Mouse (Mus musculus) midbrain, embryonic 15.5 days (tissue): Measurements from ENCODE around the gene Gm7233. TPM values are rescaled to one million over a fixed set of nuclear protein-coding genes. Genes with fewer than 3 reads are reported as not detected.
"Not testable (repeated sequence)": the region's sequence is repeated elsewhere in the genome, so short reads cannot be mapped to it uniquely, and the experiment has no call there.

Experiments used
- ATAC-seq: fragments of 200-750 bp; cut with Nextera tagmentation; replicated peaks from 2 replicates; pipeline ENCODE4 v1.8.0; 2017; ENCODE audit warnings: moderate TSS enrichment
- H3K27ac ChIP-seq: fragments of 300-500 bp; sonication (generic); 2 replicates; pipeline ENCODE4 v1.5.1; 2015; ENCODE audit warnings: mild to moderate bottlenecking, inconsistent platforms
- H3K27me3 ChIP-seq: fragments of 300-500 bp; sonication (generic); replicated peaks from 2 replicates; pipeline ENCODE4 v1.6.1; 2015; ENCODE audit warnings: inconsistent platforms
- H3K36me3 ChIP-seq: fragments of 300-500 bp; sonication (generic); replicated peaks from 2 replicates; pipeline ENCODE4 v1.6.1; 2015; ENCODE audit warnings: inconsistent platforms
- H3K4me1 ChIP-seq: fragments of 300-500 bp; sonication (generic); 2 replicates; pipeline ENCODE4 v1.6.1; 2015; ENCODE audit warnings: inconsistent platforms
- H3K4me2 ChIP-seq: fragments of 300-500 bp; sonication (generic); 2 replicates; pipeline ENCODE4 v1.6.1; 2015; ENCODE audit warnings: inconsistent platforms, mild to moderate bottlenecking, moderate library complexity
- H3K4me3 ChIP-seq: fragments of 300-500 bp; sonication (generic); 2 replicates; pipeline ENCODE4 v1.5.1; 2015; ENCODE audit warnings: mild to moderate bottlenecking, inconsistent platforms
- H3K9ac ChIP-seq: fragments of 300-500 bp; sonication (generic); 2 replicates; pipeline ENCODE4 v1.6.1; 2015; ENCODE audit warnings: mild to moderate bottlenecking, inconsistent platforms
- H3K9me3 ChIP-seq: fragments of 300-500 bp; sonication (generic); 2 replicates; pipeline ENCODE4 v1.6.1; 2016; ENCODE audit warnings: inconsistent platforms
- WGBS: fragments of 180-500 bp; shearing (Covaris S2); methylation state at CpG from one replicate; pipeline ENCODE4 v1.1.7; 2015; ENCODE audit warnings: mixed read lengths; 5-methylcytosine and 5-hydroxymethylcytosine counted together
- polyA plus RNA-seq: library from polyadenylated mRNA; unstranded; fragments of >200 nt; fragmentation: Nextera tagmentation; extraction: Ambion mirVana; gene quantifications from 2 replicates; pipeline ENCODE4 v1.2.1, GENCODE M21; 2015

The Gm7233 gene
- not detected in 2 replicates for polyA plus RNA-seq

DNA sequence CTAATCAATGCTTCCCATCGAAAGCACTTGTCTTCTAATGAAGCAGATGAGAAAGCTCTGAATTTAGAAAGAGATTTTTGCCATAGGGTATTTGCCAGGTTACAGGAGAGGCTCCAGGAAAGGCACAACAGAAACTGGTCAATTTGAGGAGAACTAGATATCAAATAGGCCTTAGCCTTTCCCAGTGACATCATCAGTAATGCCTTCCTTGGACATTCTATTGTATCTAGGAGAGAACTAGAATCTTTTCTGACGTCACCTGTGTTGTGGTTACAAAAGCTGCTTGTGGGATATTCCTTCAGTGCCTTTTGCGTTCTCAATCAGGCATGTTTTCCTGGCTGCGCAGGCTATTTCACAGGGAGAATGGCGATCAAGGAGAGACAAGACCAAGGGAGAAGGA lies at the start of gene Gm7233:
Gm7233 (plus strand) TSS at position 301 of the 400 bp plus-strand sequence.
- not testable (repeated sequence) for H3K4me1 ChIP-seq, H3K9ac ChIP-seq, H3K4me2 ChIP-seq, ATAC-seq, H3K9me3 ChIP-seq, H3K27me3 ChIP-seq, H3K27ac ChIP-seq, H3K4me3 ChIP-seq, H3K36me3 ChIP-seq
- 77% methylated on average over 5 of the region's 5 CpGs for WGBS

GRCm38 (mm10) chr14:43167189-43167588 lies 12.5 kb upstream of the Gm7233 start:
- not testable (repeated sequence) for H3K4me3 ChIP-seq, H3K4me1 ChIP-seq, H3K9me3 ChIP-seq, H3K27me3 ChIP-seq, H3K27ac ChIP-seq, H3K9ac ChIP-seq, ATAC-seq, H3K36me3 ChIP-seq, H3K4me2 ChIP-seq
- WGBS, result 76% methylated on average over 4 of the region's 4 CpGs

- ATAC-seq, H3K4me3 ChIP-seq, H3K4me2 ChIP-seq, H3K27me3 ChIP-seq, H3K4me1 ChIP-seq, H3K9me3 ChIP-seq, H3K36me3 ChIP-seq, H3K9ac ChIP-seq, H3K27ac ChIP-seq: not testable (repeated sequence)
- WGBS, result no CpG with 5 or more reads among the region's 10 CpGs
These were observed 11.7 kb upstream of the Gm7233 start for GRCm38 (mm10) chr14:43167942-43168341.

DNA sequence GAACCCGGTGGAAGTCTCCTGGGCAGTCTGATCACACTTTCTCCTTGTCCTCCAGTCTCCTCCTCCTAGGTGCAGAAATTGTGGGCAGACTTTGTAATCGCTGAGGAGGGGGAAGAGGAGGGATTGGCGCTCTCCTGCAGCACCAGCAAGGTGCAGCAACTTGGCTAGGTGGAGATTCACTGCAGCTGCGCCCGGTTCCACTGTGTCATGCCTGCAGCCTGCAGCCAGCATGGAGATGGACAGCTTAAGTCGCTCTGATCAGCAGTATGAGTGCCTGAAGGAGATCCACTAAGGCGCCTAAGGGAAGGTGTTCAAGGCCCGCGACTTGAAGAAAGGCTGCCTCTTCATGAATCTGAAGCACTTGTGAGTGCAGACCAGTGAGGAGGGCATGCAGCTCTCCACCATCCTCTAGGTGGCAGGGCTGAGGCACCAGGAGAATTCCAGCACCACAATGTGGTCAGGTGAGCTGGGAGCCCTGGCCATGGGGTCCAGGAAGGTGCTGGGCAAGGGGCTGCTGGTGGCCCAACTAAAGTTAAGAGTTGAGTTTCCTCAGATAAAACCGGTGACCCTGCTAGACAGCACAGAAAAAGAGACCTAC lies 11.0 kb upstream of the Gm7233 start:
- H3K4me1 ChIP-seq, H3K4me2 ChIP-seq, H3K27ac ChIP-seq, H3K27me3 ChIP-seq, H3K9ac ChIP-seq, H3K9me3 ChIP-seq, H3K4me3 ChIP-seq, H3K36me3 ChIP-seq: not testable (repeated sequence)
- ATAC-seq, result peak; percentile 45; the same call in 1 of the 2 replicates
- WGBS, result 6% methylated on average over 1 of the region's 10 CpGs

DNA sequence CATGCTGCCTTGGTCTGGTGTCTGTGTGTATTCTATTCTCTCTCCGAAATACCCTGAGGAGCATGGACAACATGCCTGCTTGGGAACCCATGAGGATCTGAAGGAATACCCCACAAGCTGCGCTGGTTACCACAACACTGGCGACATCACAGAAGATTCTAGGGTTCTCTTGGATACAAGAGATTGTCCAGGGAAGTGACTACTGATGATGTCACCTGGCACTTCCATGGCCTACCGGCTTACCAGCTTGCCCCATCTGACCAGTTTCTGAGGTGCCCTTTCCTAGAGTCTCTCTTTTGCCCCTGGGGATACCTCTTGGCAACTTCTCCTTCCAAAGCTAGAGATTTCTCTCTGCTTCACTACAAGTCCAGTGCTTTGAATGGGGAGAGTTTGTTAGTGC lies 55.5 kb downstream of the Gm7233 start, which contains the start of gene Gm8122:
Gm8122 (minus strand) TSS at position 101 of the 400 bp plus-strand sequence.
- H3K4me2 ChIP-seq, H3K4me1 ChIP-seq, H3K4me3 ChIP-seq, ATAC-seq, H3K9ac ChIP-seq, H3K9me3 ChIP-seq, H3K27ac ChIP-seq, H3K27me3 ChIP-seq, H3K36me3 ChIP-seq: not testable (repeated sequence)
- WGBS, result 91% methylated on average over 4 of the region's 4 CpGs

Other genes starting within 250 kb of the Gm7233 start
- gene Gm8082, start 186.2 kb upstream of the Gm7233 start, polyA plus RNA-seq, result not detected in 2 replicates
- gene Gm10376, start 164.2 kb upstream of the Gm7233 start, polyA plus RNA-seq, result not detected in 2 replicates
- gene Gm8094, start 103.2 kb upstream of the Gm7233 start, polyA plus RNA-seq, result not detected in 2 replicates
- not detected in 2 replicates for gene Gm8104, start 79.3 kb upstream of the Gm7233 start, polyA plus RNA-seq
- gene Gm8122, start 55.4 kb downstream of the Gm7233 start, polyA plus RNA-seq, result not detected in 2 replicates
- gene Gm8126, start 78.8 kb downstream of the Gm7233 start, polyA plus RNA-seq, result not detected in 2 replicates
- gene Gm9732, start 95.2 kb downstream of the Gm7233 start, polyA plus RNA-seq, result not detected in 2 replicates
- gene Gm8127, start 114.0 kb downstream of the Gm7233 start, polyA plus RNA-seq, result not detected in 2 replicates
- not detected in 2 replicates for gene 1700001F09Rik, start 167.9 kb downstream of the Gm7233 start, polyA plus RNA-seq
- not detected in 2 replicates for gene Gm8138, start 236.5 kb downstream of the Gm7233 start, polyA plus RNA-seq